Mouse (Mus musculus): ENCODE results near the gene Pitpnc1. TPM values are rescaled to one million over a fixed set of nuclear protein-coding genes. Genes with fewer than 3 reads are reported as not detected.

The Pitpnc1 gene
- total RNA-seq, 1 experiment from 2014 or later, result 20.4 TPM

GRCm38 (mm10) chr11:107276898-107277297 is 193.6 kb downstream of the Pitpnc1 start:
- DNase-seq, result peak; percentile 40

GRCm38 (mm10) chr11:107276337-107276736 is 194.2 kb downstream of the Pitpnc1 start:
- DNase-seq, result no peak

GRCm38 (mm10) chr11:107275902-107276301 is 194.6 kb downstream of the Pitpnc1 start:
- peak; percentile 44 for DNase-seq

GRCm38 (mm10) chr11:107274206-107274605 is 196.3 kb downstream of the Pitpnc1 start:
- DNase-seq, result no peak

GRCm38 (mm10) chr11:107272351-107272975 is 198.0 kb downstream of the Pitpnc1 start:
- DNase-seq, result peak; percentile 52

- DNase-seq, result no peak
Measured at GRCm38 (mm10) chr11:107270564-107270963, 199.9 kb downstream of the Pitpnc1 start.

GRCm38 (mm10) chr11:107267522-107267921 is 203.0 kb downstream of the Pitpnc1 start:
- DNase-seq, result no peak

- DNase-seq, result no peak
Measured at GRCm38 (mm10) chr11:107265861-107266260, 204.6 kb downstream of the Pitpnc1 start.

GRCm38 (mm10) chr11:107264889-107265615 is 205.4 kb downstream of the Pitpnc1 start:
- DNase-seq, result no peak

- no peak for DNase-seq
Measured at GRCm38 (mm10) chr11:107263838-107264237, 206.7 kb downstream of the Pitpnc1 start.

GRCm38 (mm10) chr11:107259428-107259827 is 211.1 kb downstream of the Pitpnc1 start:
- no peak for DNase-seq

- peak; percentile 72 for DNase-seq
Measured at GRCm38 (mm10) chr11:107255185-107255584, 215.3 kb downstream of the Pitpnc1 start.

- no peak for DNase-seq
Measured at GRCm38 (mm10) chr11:107254181-107254580, 216.3 kb downstream of the Pitpnc1 start.

GRCm38 (mm10) chr11:107252026-107252425 is 218.5 kb downstream of the Pitpnc1 start:
- DNase-seq, result no peak

- no peak for DNase-seq
Measured at GRCm38 (mm10) chr11:107251460-107251859, 219.0 kb downstream of the Pitpnc1 start.

- DNase-seq, result no peak
Measured at GRCm38 (mm10) chr11:107250882-107251281, 219.6 kb downstream of the Pitpnc1 start.

GRCm38 (mm10) chr11:107248753-107249152 is 221.7 kb downstream of the Pitpnc1 start:
- DNase-seq, result peak; percentile 35

- no peak for DNase-seq
Measured at GRCm38 (mm10) chr11:107245657-107246056, 224.8 kb downstream of the Pitpnc1 start.

- no peak for DNase-seq
Measured at GRCm38 (mm10) chr11:107243126-107243525, 227.4 kb downstream of the Pitpnc1 start.

GRCm38 (mm10) chr11:107241678-107242077 is 228.8 kb downstream of the Pitpnc1 start:
- no peak for DNase-seq

- DNase-seq, result no peak
Measured at GRCm38 (mm10) chr11:107238506-107238905, 232.0 kb downstream of the Pitpnc1 start.

- no peak for DNase-seq
Measured at GRCm38 (mm10) chr11:107237532-107237931, 233.0 kb downstream of the Pitpnc1 start.

- no peak for DNase-seq
Measured at GRCm38 (mm10) chr11:107233252-107233890, 237.1 kb downstream of the Pitpnc1 start.
